Mouse (Mus musculus): ENCODE measurements around the gene Sh3rf3.

Gene Sh3rf3

GRCm38 (mm10) chr10:59104683-59105082 lies 291.5 kb downstream of the Sh3rf3 start:
- DNase-seq (ENCODE audit: low read depth, low spot score), result no peak

GRCm38 (mm10) chr10:59105885-59106284 lies 292.7 kb downstream of the Sh3rf3 start:
- no peak for DNase-seq (ENCODE audit: low read depth, low spot score)

DNA sequence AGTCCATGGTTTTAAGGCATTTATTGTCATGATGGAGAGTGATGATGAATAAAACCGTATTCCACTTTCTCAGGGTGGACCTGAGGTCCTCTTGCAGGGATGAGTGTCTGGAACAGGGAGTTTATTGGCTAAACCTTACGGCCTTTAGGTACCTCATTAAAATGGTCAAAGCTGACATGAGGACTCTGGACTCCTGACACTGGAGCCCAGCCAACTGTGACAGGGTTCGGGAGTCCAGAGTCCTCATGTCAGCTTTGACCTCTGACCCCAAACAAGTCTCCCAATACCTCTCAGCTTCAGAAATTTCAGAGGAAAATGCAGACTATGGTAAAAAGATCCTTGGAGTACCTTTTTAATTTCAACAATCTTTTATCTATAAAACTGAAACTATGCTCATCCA lies 293.5 kb downstream of the Sh3rf3 start:
- no peak for DNase-seq (ENCODE audit: low read depth, low spot score)

- DNase-seq (ENCODE audit: low read depth, low spot score), result peak; percentile 45
Measured at GRCm38 (mm10) chr10:59109015-59109414, 295.9 kb downstream of the Sh3rf3 start.

- DNase-seq (ENCODE audit: low read depth, low spot score), result no peak
Measured at GRCm38 (mm10) chr10:59110386-59110785, 297.2 kb downstream of the Sh3rf3 start.

DNA sequence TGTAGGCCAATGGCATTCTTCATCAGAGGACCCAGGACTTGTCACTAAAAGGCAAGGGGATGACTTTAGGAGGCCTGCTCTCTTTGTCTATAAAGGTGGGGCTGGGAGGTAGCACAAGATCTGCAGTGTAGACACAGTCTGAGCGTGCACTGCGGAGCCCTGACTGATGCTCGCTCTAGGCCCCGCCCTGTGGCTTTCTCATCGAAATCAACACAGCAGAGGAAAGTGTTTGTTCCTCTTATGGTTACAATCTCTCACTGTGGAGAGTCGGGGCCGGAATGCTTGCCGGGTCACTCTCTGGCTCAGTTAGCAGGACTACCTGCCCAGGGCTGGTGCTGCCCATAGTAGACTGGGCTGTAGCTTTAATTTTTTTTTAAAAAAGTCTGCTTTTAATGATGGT lies 299.6 kb downstream of the Sh3rf3 start:
- no peak for DNase-seq (ENCODE audit: low read depth, low spot score)

GRCm38 (mm10) chr10:59113386-59113785 lies 300.2 kb downstream of the Sh3rf3 start:
- DNase-seq (ENCODE audit: low read depth, low spot score), result no peak

GRCm38 (mm10) chr10:59114535-59115291 lies 301.6 kb downstream of the Sh3rf3 start:
- peak; percentile 32 for DNase-seq (ENCODE audit: low read depth, low spot score)

- peak; percentile 61 for DNase-seq (ENCODE audit: low read depth, low spot score)
Measured at GRCm38 (mm10) chr10:59115691-59116090, 302.5 kb downstream of the Sh3rf3 start.

DNA sequence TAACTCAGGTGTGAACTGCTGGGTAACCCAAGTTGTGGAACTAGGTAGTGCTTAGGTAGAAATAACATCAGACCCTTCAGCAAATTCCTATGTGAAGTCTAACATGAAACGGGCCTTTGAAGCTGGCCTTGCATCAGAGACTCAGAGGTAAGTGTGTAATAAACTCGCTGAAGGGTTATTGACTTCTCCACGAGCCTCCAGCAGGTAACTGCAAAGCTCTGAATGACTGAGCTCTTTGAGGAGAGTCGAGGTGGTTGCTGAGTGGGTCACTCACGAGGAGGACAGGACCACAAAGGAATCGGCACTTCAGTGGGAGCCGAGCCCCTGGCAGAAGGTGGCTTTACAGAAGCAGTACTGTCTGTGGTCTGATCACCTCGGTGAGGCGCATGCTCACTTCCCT lies 303.2 kb downstream of the Sh3rf3 start:
- DNase-seq (ENCODE audit: low read depth, low spot score), result no peak

- DNase-seq (ENCODE audit: low read depth, low spot score), result no peak
Measured at GRCm38 (mm10) chr10:59117555-59117954, 304.4 kb downstream of the Sh3rf3 start.

- DNase-seq (ENCODE audit: low read depth, low spot score), result no peak
Measured at GRCm38 (mm10) chr10:59119001-59119400, 305.8 kb downstream of the Sh3rf3 start.

- no peak for DNase-seq (ENCODE audit: low read depth, low spot score)
Measured at GRCm38 (mm10) chr10:59119811-59120210, 306.7 kb downstream of the Sh3rf3 start.

DNA sequence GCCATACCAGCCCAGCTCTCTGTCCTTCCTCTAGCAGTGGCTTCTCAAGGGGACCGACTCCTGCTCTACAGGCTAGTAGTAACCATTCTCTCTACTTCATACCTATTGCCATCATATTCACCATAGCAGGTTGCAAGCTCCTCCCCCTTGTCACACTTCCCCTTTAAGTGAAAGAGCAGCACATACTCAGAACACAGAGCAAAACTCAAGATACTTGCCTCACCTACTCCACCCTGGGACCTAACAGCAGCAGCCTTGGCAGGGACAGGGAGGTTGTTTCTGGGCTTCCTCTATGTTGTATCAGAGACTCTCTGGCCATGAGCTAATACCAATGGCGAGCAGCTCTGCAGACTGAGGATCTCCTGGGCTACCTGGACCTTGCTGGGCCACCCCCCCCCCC lies 312.3 kb downstream of the Sh3rf3 start:
- no peak for DNase-seq (ENCODE audit: low read depth, low spot score)

DNA sequence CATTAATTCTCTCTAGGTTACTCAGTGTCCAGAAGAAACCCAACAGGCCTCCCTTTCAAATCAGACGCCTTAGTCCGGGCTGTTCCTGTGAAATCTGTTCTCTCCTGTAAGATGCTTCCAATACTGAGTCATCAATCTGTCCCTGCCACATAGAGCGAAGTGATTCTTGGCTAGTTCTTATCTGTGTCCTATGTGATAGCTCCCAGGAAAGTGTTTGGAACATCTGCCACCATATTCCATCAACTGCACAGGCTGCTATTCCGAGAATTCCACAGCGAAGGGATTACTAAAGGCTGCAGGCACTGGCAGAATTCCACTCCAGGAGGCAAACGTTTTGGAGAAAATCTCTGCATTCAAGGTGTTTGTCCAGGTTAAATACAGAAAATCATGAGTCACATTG lies 314.5 kb downstream of the Sh3rf3 start:
- DNase-seq (ENCODE audit: low read depth, low spot score), result no peak

DNA sequence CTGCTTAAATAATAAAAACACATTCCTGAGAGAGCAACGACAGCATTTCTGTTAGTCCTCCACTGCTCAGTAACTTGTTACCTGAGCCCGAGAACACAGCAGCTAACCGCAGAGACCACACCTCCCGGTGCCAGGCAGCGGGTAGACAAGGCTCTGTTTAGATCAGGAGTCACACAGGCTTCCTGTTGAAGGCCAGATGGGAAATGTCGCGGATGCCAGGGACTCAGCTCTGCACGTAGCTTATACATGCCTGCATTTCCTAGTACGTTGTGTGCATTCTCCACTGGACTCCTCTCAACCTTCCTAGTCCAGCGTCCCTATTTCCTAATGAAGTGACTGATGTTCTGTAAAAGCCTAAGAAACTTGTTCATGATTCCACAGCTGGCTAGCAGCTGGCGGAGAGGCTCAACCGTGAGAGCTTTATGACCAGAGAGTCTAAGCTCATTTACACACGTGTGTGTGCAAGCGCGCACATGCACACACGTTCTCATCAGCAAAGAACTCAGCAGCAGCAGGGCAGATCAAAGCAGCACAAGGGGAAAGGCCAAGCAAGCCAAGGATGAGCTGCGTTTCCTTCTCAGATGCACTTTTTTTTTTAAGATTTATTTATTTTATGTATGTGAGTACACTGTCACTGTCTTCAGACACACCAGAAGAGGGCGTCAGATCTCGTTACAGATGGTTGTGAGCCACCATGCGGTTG lies 318.9 kb downstream of the Sh3rf3 start:
- DNase-seq (ENCODE audit: low read depth, low spot score), result no peak

DNA sequence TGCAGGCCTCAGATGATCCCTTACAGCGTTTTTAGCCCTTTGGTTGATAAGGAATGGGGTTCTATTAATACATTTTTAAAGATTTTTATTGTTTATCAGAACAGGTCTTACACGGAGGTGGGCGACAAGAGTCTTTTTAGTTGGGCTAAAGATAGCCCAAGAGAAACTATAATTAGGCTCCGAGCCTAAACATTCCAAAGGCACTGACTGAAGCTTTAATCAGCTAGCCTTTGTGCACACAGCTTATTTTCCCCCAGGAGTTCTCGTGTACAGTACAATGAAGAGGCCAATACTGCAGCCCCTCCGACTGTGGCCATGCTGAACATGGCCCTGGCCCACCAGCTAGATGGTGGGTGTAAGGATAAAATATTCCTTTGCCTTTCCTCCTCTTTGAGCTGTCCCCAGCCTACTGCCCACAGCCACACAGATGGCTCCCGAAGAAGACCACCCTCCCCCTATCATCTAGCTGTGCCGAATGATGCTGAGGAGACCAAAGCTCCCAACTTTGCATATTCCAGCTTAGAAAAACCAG lies 320.4 kb downstream of the Sh3rf3 start:
- DNase-seq (ENCODE audit: low read depth, low spot score), result no peak

- DNase-seq (ENCODE audit: low read depth, low spot score), result peak; percentile 40
Measured at GRCm38 (mm10) chr10:59149956-59150383, 336.8 kb downstream of the Sh3rf3 start.

DNA sequence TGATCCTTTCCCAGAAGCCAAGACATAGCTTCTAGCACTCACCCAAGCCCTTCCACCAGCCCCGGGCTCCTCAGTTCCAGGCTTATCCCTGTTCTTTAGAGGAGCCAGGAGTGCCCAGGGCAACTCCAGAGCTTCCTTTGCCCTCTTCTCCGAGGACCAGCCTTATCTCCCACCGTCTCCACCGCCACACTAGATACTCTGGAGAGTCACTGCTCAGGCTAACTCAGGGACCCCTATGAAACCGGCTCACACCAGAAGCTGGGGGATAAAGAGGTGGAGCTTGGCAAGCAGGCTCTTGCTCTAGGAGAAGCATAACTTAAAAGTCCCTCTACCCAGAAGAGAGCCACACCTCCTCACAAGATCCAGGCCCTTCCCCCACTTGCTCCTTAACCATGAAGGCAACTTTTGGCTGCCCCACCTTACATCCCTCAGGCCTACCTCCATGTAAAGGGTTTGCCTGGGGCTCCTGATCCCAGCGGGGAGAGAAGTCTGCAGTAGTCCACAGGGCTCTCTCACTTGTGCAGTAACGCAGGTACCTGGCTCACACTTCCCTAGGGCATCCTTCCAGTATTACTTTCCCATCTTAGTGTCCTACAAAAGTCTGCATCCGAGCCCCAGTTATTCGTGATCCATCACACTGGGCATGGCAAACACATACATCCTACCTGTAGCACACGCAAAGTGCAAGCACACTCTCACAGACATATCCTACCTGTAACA lies 337.9 kb downstream of the Sh3rf3 start:
- DNase-seq (ENCODE audit: low read depth, low spot score), result no peak

- DNase-seq (ENCODE audit: low read depth, low spot score), result no peak
Measured at GRCm38 (mm10) chr10:59152544-59153081, 339.5 kb downstream of the Sh3rf3 start.

DNA sequence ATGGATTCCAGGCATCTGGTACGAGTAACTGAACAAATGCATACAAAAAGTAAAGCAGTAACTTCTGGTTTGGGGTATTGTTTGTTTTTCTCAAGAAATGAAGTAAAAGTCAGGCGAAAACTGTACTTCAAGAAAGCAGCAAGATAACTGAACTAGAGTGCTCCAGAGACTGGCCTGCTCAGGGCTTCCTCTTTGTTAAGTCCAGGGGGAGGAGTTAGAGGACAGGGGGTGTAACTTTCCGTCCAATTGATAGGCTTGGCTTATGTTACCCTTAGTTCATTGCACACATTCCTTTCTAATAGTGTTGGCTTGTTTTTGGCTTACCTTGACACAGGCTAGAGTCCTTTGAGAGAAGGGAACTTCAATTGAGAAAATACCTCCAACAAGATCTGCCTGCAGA lies 345.5 kb downstream of the Sh3rf3 start:
- DNase-seq (ENCODE audit: low read depth, low spot score), result no peak

Data from skeletal muscle tissue, adult 2 months (tissue).